Mouse (Mus musculus): Measurements from ENCODE around the gene Clca2.

Gene Clca2

GRCm38 (mm10) chr3:145099291-145099690, at the start of gene Clca2:
Clca2 (minus strand) TSS chr3:145099443.
- in situ Hi-C loops (cut with MboI), result no loop called here

GRCm38 (mm10) chr3:145147952-145148351, 48.7 kb upstream of the Clca2 start:
- in situ Hi-C loops (cut with MboI), result no loop called here

DNA sequence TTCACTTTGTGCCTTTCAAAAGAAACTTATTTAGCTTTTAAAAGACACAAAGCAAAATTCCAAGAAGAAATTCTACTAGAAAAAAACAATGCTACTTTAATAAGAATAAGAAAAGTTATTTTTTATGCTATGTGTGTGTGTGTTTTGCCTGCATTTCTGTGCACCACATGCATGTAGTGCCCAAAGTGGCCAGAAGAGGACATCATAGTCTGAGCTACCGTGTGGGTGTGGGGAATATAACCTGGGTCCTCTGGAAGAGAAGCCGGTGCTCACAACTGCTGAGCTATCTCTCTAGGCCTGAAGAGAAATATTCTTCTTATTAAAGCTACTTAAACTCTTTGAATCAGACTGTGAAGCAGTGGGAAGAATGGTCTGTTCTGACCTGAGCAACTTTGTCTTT, 48.2 kb upstream of the Clca2 start:
- in situ Hi-C loops (cut with MboI), result no loop called here

- in situ Hi-C loops (cut with MboI), result no loop called here
Measured at GRCm38 (mm10) chr3:145146871-145147270, 47.6 kb upstream of the Clca2 start.

- in situ Hi-C loops (cut with MboI), result no loop called here
Measured at GRCm38 (mm10) chr3:145143856-145144255, 44.6 kb upstream of the Clca2 start.

DNA sequence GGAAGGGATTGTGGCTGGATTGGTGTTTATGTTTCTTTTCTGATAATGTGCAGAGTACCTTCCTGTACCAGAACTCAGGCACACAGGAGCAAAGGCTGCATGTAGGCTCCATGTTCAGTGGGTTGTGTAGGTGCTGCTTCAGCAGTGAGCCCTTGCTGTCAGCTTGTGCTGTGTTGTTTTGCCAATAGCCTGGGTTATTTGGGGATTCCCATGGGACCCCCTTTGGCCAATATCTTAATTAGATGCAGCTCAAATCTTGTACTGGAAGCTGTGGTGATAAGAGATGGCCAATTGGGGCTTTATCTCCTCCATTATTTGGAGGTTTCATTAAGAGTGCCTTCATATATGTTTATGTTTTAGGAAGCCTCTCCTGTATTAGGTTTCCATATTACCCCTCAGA, 43.7 kb upstream of the Clca2 start:
- in situ Hi-C loops (cut with MboI), result no loop called here

DNA sequence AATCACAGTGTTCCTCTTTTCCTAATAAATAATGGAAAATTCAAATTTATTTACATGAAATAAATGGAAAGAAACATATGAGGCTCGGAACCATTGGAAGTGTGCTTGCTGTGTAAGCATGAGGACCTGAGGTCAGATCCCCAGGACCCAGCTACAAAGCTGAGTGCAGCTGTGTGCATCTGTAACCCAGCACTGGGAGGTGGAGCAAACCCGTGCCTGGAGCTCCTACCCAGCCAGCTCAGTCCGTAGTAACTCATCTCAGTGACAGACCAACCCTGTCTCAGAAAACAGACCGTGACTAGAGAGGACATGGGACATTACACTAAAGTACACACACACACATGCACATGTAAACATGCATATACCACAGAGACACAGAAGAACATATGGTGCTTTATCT, 41.0 kb upstream of the Clca2 start:
- in situ Hi-C loops (cut with MboI), result no loop called here

- in situ Hi-C loops (cut with MboI), result no loop called here
Measured at GRCm38 (mm10) chr3:145131210-145131868, 32.1 kb upstream of the Clca2 start.

DNA sequence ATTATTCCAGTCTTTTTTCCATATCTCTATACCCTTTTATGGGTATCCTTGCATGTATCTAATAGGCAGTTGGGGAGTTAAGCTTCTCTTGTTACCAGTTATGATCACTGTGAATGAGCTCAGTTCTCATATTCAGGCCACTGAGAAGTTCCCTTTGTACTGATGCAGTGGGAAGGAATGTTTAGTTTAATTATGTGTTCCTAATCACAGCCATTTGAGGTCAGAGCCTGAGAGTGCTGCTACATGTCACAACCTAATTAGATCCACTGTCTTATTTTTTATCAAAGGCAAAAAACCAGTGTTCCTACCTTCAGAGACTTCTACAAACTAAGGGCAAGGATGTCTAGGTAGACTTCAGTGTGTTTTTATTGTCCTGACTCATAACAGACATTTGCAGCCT, 30.1 kb upstream of the Clca2 start:
- in situ Hi-C loops (cut with MboI), result no loop called here

DNA sequence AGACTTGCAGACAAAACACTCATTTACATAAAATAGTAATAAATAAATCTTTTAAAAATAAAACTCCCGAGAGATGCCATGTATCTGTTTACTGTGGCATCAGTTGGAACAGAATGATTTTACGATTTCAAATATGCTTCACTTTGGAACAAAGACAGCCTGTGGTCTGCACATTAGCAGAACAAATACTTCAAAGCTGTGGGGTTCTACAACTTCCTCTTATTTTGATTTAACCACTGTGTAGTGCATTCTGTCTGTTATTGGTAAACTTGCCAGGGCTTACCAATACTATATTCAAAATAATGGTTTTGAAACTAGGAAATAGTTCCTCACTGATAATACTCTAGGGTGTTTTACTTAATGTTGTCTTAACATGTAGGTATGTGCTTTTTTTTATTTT, 27.4 kb upstream of the Clca2 start:
- in situ Hi-C loops (cut with MboI), result no loop called here

DNA sequence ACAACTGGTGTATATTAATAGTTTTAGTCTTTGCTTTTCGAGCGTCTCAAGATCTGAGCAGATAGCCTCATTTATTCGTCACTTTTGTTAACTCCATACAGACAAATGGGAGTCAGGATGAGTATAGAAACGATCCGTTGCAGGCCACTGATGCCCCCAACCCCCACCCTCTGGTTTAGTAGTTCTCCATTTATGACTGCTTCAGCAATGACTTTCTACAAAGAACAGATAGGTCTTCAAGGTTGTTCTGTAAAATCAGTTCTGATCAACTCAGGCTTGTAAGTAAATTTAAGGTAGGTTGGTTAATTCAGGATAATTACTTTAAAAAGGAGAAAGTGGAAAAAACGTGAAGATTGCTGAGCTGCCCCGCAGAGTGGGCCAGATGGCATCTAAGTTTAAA, 20.2 kb upstream of the Clca2 start:
- in situ Hi-C loops (cut with MboI), result loop anchor here (25.0 kb wide), 1 partner anchor 1393 kb away; the partner anchor contains the start of gene Rpf1

DNA sequence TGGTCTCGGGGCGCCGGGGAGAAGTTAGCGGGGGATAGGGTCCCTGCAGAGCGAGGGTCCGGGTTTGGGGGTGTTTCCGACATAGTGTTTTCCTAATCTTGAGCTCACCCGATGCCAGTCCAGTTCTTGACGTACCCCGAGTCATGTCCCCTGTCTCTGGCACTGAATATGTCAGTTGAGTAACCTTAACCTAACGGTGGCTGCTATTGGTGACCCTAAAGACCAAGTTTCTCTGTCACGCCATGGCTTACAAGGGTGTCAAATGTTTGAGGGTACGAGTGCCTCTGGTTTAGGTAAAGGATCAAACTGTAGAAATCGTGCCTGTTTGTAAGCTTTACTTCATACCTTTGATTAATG, 19.7 kb upstream of the Clca2 start:
- in situ Hi-C loops (cut with MboI), result loop anchor here (25.0 kb wide), 1 partner anchor 1393 kb away; the partner anchor contains the start of gene Rpf1

- in situ Hi-C loops (cut with MboI), result loop anchor here (25.0 kb wide), 1 partner anchor 1394 kb away; the partner anchor contains the start of gene Rpf1
Measured at GRCm38 (mm10) chr3:145118254-145119001, 19.2 kb upstream of the Clca2 start, which contains the start of gene Odf2l. Odf2l (plus strand) TSS chr3:145118588.

- in situ Hi-C loops (cut with MboI), result loop anchor here (25.0 kb wide), 1 partner anchor 1395 kb away; the partner anchor contains the start of gene Rpf1
Measured at GRCm38 (mm10) chr3:145117637-145118036, 18.4 kb upstream of the Clca2 start.

GRCm38 (mm10) chr3:145115169-145115568, 15.9 kb upstream of the Clca2 start:
- in situ Hi-C loops (cut with MboI), result loop anchor here (25.0 kb wide), 1 partner anchor 1397 kb away; the partner anchor contains the start of gene Rpf1

- in situ Hi-C loops (cut with MboI), result loop anchor here (25.0 kb wide), 1 partner anchor 1406 kb away; the partner anchor contains the start of gene Rpf1
Measured at GRCm38 (mm10) chr3:145105773-145106504, 6.7 kb upstream of the Clca2 start.

DNA sequence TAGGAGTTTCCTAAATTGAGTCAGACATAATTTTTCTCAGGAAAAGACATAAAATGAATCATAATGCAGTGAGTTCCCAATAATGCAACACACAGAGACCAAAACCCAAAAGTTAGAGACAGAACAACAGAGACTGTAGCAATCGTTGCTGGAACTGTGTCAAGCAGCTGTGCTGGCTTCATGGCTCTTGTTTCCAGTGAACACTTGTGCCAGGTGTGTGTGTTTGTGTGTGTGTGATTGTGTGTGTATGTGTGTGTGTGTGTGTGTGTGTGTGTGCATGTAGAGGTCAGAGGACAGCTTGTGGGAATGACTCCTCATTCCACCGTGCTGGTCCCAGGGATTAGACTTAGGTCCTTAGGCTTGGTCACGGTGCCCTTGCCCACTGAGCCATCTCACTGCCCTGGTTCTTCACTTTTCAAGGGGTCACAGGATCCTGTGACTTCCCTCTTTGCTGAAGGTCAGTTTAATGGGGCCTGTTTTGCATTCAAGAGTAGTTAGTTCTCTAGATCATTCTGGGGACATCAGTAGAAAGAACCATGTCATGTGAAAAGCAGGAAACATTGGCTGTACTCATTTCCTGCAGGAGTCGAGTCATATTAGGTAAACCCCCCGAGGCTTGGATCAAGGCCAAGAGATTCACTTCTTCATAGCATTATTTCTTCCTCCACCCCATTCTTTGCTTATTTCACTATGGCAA, 6.0 kb upstream of the Clca2 start:
- in situ Hi-C loops (cut with MboI), result loop anchor here (25.0 kb wide), 1 partner anchor 1407 kb away; the partner anchor contains the start of gene Rpf1

DNA sequence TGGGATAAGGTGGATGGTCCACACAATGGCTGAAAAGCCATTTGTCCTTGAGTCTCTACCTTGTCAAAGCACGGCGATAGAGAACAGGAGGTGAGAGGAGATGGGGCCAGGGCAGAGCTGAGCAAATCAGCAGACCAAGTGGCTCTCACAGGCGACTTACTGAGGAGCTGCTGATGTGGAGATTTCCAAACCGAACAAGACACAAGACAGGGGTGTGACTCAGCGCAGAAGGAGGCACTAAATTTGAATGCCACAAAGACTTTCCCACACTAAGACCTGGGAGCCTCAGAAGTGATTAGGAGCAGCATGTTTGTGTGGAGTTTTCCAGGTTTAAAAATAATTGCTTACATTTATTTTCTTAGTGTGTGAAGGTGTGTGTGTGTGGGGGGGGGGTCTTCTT, 4.5 kb upstream of the Clca2 start:
- in situ Hi-C loops (cut with MboI), result loop anchor here (25.0 kb wide), 1 partner anchor 1409 kb away; the partner anchor contains the start of gene Rpf1

DNA sequence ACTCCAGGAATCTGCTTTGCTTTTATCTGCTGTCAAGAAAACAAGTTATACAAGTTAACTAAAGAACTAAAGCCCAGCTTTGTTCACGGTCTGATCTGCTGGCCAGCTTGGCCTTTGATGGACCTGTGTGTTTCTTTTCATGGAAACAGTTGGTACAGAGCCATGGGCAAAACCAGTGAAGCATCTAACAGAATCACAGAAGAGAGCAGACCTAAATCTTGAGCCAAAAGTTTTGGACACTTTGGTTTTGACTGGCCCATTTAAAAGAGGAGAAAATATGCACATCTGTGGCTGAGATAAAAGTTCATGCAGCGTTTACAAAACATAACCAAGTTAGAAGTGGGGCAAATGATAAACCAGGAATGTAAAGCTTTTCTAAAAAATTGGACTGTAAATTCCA, 4.1 kb upstream of the Clca2 start:
- in situ Hi-C loops (cut with MboI), result loop anchor here (25.0 kb wide), 1 partner anchor 1409 kb away; the partner anchor contains the start of gene Rpf1

- in situ Hi-C loops (cut with MboI), result loop anchor here (25.0 kb wide), 1 partner anchor 1410 kb away; the partner anchor contains the start of gene Rpf1
Measured at GRCm38 (mm10) chr3:145101891-145102555, 2.8 kb upstream of the Clca2 start.

Measured in mature B cell (primary cell).